Mouse (Mus musculus): ENCODE measurements at regions not wholly inside any gene's neighbourhood (a gene's known extent, or its start where the extent isn't known, plus 50 kb on each side); places are given as distances from the start of the nearest gene placed in this dataset.

DNA sequence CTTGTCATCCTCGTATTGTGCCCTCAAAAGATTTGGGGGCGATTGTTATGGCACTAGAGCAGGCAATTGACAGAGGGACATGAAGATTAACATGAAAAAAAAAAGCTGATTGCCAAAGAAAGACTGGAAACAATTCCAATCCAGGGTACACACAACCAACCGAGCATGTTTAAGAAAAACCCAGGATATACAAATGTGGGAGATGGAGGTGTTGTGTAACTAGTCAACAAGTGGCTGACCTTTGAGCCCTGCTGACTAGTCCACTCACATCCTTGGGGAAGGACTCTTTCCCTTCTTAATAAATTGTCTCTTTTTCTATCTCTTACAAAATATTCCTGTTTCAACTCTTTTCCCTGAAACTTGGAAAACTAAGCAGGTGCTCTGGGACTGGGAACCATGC, 484.9 kb upstream of the Gm5415 start:
- TF ChIP-seq POU5F1 (IDR thresholded peaks at IDR 0.05; ENCODE audit: borderline replicate concordance, low read length) (no peak), NANOG (IDR thresholded peaks at IDR 0.05; ENCODE audit: borderline replicate concordance, low read length) (no peak), CTCF (conservative IDR thresholded peaks at IDR 0.05; ENCODE audit: low read length) (no peak)

GRCm38 (mm10) chr1:33026683-33027415, 479.8 kb upstream of the Gm5415 start:
- TF ChIP-seq POU5F1 (IDR thresholded peaks at IDR 0.05; ENCODE audit: borderline replicate concordance, low read length) (no peak), NANOG (IDR thresholded peaks at IDR 0.05; ENCODE audit: borderline replicate concordance, low read length) (no peak), CTCF (conservative IDR thresholded peaks at IDR 0.05; ENCODE audit: low read length) (no peak)
- Histone ChIP-seq H3K4me1 (replicated peaks; ENCODE audit: low read depth, low read length) (no peaks in the 10 kb centered on the region), H3K9me3 (ENCODE audit: low read length) (no peaks in the 10 kb centered on the region), H3K36me3 (ENCODE audit: insufficient read depth, low read length) (no peaks in the 10 kb centered on the region), H3K4me3 (replicated peaks; ENCODE audit: low read length) (no peak overlapping the region), H3K27me3 (ENCODE audit: insufficient read depth, low read length) (no peaks in the 10 kb centered on the region)

More for the DNA sequence above, 484.9 kb upstream of the Gm5415 start:
- Histone ChIP-seq H3K27me3 (ENCODE audit: insufficient read depth, low read length) (no peaks in the 10 kb centered on the region), H3K4me1 (replicated peaks; ENCODE audit: low read depth, low read length) (no peaks in the 10 kb centered on the region), H3K36me3 (ENCODE audit: insufficient read depth, low read length) (no peaks in the 10 kb centered on the region), H3K4me3 (replicated peaks; ENCODE audit: low read length) (no peak overlapping the region), H3K9me3 (ENCODE audit: low read length) (no peaks in the 10 kb centered on the region)

- Histone ChIP-seq H3K9me3 (ENCODE audit: low read length) (no peaks in the 10 kb centered on the region), H3K36me3 (ENCODE audit: insufficient read depth, low read length) (no peaks in the 10 kb centered on the region), H3K4me3 (replicated peaks; ENCODE audit: low read length) (no peak overlapping the region), H3K27me3 (ENCODE audit: insufficient read depth, low read length) (no peaks in the 10 kb centered on the region), H3K4me1 (replicated peaks; ENCODE audit: low read depth, low read length) (no peaks in the 10 kb centered on the region)
- TF ChIP-seq POU5F1 (IDR thresholded peaks at IDR 0.05; ENCODE audit: borderline replicate concordance, low read length) = no peak
- no peak for TF ChIP-seq NANOG (IDR thresholded peaks at IDR 0.05; ENCODE audit: borderline replicate concordance, low read length)
These were observed 478.3 kb upstream of the Gm5415 start for GRCm38 (mm10) chr1:33025379-33025778.

GRCm38 (mm10) chr1:33022852-33023251, 475.8 kb upstream of the Gm5415 start:
- no peaks in the 10 kb centered on the region for H3K27me3 ChIP-seq (ENCODE audit: insufficient read depth, low read length)
- H3K36me3 ChIP-seq (ENCODE audit: insufficient read depth, low read length) = no peaks in the 10 kb centered on the region
- no peaks in the 10 kb centered on the region for H3K9me3 ChIP-seq (ENCODE audit: low read length)
- no peak overlapping the region for H3K4me3 ChIP-seq (replicated peaks; ENCODE audit: low read length)
- no peaks in the 10 kb centered on the region for H3K4me1 ChIP-seq (replicated peaks; ENCODE audit: low read depth, low read length)
- TF ChIP-seq NANOG (IDR thresholded peaks at IDR 0.05; ENCODE audit: borderline replicate concordance, low read length) (no peak), CTCF (conservative IDR thresholded peaks at IDR 0.05; ENCODE audit: low read length) (peak; percentile 39)

DNA sequence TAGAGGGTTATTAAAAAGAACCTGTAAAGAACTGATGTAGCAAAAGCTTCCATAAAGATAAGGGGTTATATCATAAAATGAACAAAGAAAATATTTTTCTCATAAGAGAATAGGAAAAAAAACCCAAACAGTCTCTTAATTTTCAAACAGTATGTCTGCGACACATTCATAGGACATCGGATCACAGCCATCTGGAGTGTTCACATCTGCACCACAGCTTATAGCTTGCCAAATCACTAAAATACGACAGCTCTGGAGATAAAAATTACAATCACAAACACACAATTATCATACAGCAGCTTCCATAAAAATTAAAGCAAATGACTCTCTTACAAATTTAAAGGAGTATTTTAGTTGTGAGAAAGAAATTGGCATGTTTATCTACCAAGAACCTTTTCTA, 456.9 kb upstream of the Gm5415 start:
- TF ChIP-seq NANOG (IDR thresholded peaks at IDR 0.05; ENCODE audit: borderline replicate concordance, low read length) (no peak), CTCF (conservative IDR thresholded peaks at IDR 0.05; ENCODE audit: low read length) (no peak), POU5F1 (IDR thresholded peaks at IDR 0.05; ENCODE audit: borderline replicate concordance, low read length) (no peak)
- H3K27me3 ChIP-seq (ENCODE audit: insufficient read depth, low read length) = no peaks in the 10 kb centered on the region
- peaks cover 10% of the 10 kb centered on the region for H3K9me3 ChIP-seq (ENCODE audit: low read length)
- H3K4me1 ChIP-seq (replicated peaks; ENCODE audit: low read depth, low read length) = no peaks in the 10 kb centered on the region
- H3K36me3 ChIP-seq (ENCODE audit: insufficient read depth, low read length) = no peaks in the 10 kb centered on the region
- H3K4me3 ChIP-seq (replicated peaks; ENCODE audit: low read length) = no peak overlapping the region

DNA sequence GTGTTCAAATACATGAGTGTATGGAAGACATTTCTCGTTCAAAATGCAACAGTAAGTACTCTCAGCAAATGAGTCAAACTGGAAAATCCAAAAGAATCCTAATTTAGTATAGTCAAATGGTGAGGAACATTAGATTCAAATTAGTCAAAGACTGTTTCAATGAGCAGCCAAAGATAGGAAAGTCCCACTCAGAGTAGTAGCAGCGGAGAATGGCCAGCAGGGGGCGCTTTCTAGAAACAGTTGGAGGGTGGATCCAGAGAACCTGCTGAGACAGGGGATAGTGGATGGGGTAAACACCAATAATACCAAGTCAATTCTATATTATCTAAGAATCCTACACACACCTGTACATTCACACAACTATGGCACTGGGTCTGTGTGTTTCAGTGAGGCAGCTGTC, 417.9 kb upstream of the Gm5415 start:
- Histone ChIP-seq H3K4me1 (replicated peaks; ENCODE audit: low read depth, low read length) (no peaks in the 10 kb centered on the region), H3K9me3 (ENCODE audit: low read length) (no peaks in the 10 kb centered on the region), H3K4me3 (replicated peaks; ENCODE audit: low read length) (no peak overlapping the region), H3K27me3 (ENCODE audit: insufficient read depth, low read length) (no peaks in the 10 kb centered on the region), H3K36me3 (ENCODE audit: insufficient read depth, low read length) (no peaks in the 10 kb centered on the region)
- peak; percentile 74 for TF ChIP-seq CTCF (conservative IDR thresholded peaks at IDR 0.05; ENCODE audit: low read length)
- no peak for TF ChIP-seq NANOG (IDR thresholded peaks at IDR 0.05; ENCODE audit: borderline replicate concordance, low read length)

GRCm38 (mm10) chr1:32959316-32959715, 412.2 kb upstream of the Gm5415 start:
- Histone ChIP-seq H3K4me3 (replicated peaks; ENCODE audit: low read length) (no peak overlapping the region), H3K27me3 (ENCODE audit: insufficient read depth, low read length) (no peaks in the 10 kb centered on the region), H3K4me1 (replicated peaks; ENCODE audit: low read depth, low read length) (no peaks in the 10 kb centered on the region), H3K9me3 (ENCODE audit: low read length) (no peaks in the 10 kb centered on the region), H3K36me3 (ENCODE audit: insufficient read depth, low read length) (no peaks in the 10 kb centered on the region)
- TF ChIP-seq NANOG (IDR thresholded peaks at IDR 0.05; ENCODE audit: borderline replicate concordance, low read length) (no peak), POU5F1 (IDR thresholded peaks at IDR 0.05; ENCODE audit: borderline replicate concordance, low read length) (no peak), CTCF (conservative IDR thresholded peaks at IDR 0.05; ENCODE audit: low read length) (no peak)

DNA sequence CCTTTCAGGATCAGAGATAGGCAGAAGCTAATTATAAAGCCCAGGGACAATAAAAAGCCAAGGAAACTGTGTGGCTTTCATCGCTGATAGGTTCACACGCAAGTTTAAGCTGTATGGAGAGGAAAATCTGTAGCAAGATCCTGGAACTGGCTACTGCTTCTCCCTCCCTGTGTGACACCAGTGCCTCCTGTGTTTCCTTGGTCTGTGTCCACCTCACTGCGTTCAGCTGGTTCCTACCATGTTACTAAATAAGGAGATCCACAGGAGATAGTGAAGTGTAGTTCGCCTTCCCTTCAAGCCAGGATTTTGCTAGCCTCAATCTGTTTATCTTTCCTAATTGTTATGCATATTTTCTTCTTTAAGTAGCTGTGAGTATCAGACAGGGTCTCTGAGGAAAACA, 399.2 kb upstream of the Gm5415 start:
- Histone ChIP-seq H3K4me3 (replicated peaks; ENCODE audit: low read length) (no peak overlapping the region), H3K9me3 (ENCODE audit: low read length) (no peaks in the 10 kb centered on the region), H3K36me3 (ENCODE audit: insufficient read depth, low read length) (no peaks in the 10 kb centered on the region), H3K27me3 (ENCODE audit: insufficient read depth, low read length) (no peaks in the 10 kb centered on the region), H3K4me1 (replicated peaks; ENCODE audit: low read depth, low read length) (no peaks in the 10 kb centered on the region)
- TF ChIP-seq CTCF (conservative IDR thresholded peaks at IDR 0.05; ENCODE audit: low read length) = no peak
- no peak for TF ChIP-seq POU5F1 (IDR thresholded peaks at IDR 0.05; ENCODE audit: borderline replicate concordance, low read length)
- TF ChIP-seq NANOG (IDR thresholded peaks at IDR 0.05; ENCODE audit: borderline replicate concordance, low read length) = no peak

DNA sequence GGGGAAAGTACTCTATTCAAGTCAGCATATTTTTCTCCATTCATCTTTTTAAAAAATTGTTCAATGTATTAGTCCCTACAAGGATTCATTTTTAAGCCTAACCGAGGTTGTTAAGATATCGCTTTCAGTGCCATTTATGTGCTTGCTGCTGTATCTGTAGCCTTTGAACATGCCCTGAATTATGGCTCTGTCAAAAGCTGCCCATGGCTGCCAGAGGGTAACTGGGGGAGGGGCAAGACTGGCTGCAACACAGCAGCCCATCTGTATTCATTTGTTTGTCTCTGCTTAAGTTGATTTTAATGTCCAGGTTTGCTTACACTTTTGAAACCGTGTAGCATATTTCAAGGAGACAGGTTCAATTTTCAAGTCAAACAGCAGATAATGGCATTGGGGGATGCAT, 383.3 kb upstream of the Gm5415 start:
- H3K4me3 ChIP-seq (replicated peaks; ENCODE audit: low read length) = no peak overlapping the region
- H3K27me3 ChIP-seq (ENCODE audit: insufficient read depth, low read length) = no peaks in the 10 kb centered on the region
- H3K9me3 ChIP-seq (ENCODE audit: low read length) = peaks cover 3% of the 10 kb centered on the region; the same call in 1 of the 2 replicates
- TF ChIP-seq POU5F1 (IDR thresholded peaks at IDR 0.05; ENCODE audit: borderline replicate concordance, low read length) (no peak), CTCF (conservative IDR thresholded peaks at IDR 0.05; ENCODE audit: low read length) (no peak)
- H3K36me3 ChIP-seq (ENCODE audit: insufficient read depth, low read length) = no peaks in the 10 kb centered on the region
- no peaks in the 10 kb centered on the region for H3K4me1 ChIP-seq (replicated peaks; ENCODE audit: low read depth, low read length)

Measured in E14TG2a.4 (cell line).